In the genomic region with DNA sequence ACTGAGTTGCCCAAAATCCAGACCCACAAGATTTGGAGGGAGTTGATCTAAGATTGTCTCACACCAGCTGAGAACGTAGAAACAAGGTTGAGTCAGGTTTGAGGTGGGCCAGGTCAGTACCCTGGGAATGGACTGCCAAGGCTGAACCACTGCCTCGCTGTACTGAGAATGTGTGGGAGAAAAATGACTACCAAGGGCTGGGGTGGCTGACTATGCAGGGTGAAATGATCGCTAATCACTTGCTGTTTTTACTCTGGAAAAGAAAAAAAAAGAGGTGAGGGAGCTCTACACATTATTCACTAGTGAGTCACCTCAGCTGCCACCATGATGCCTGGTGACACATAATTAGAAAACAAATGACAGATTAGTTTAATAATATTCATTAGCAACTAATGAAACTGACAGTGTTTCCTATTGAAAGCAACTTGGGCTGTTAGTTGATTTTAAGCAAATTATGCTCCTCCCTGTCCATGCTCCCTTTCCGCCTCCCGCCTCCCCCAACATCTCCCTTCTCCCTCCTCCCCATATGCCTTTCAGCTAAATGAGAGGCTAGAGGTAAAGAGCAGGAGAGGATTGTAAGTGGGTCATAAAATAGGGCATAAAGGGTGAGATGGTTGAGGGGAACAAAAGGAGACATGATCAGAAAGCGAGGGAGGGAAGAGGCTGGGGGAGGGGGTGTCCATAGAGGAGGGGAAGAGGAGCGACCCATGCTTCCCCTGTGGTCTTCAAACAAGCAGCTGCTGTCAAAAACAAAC, we compare ENCODE assay signal across 8 mouse cellular contexts.
DNase-seq lines count a peak whose midpoint lies in the region; ATAC-seq and TF ChIP-seq lines count a peak whose summit lies in the region.
"Had no signal": no experiment of that assay in that cellular context is flagged by ENCODE, and none has a peak within 500 bp of the region (broad histone marks: within the 10 kb centered on the region; RNA-seq: fewer than 3 reads in every experiment).

No protein-coding gene starts in this region.

- TF ChIP-seq EP300 in liver, postnatal 0 days (IDR thresholded peaks at IDR 0.05; ENCODE audit: low read depth), result no peak

- H3K9ac ChIP-seq in liver, postnatal 0 days (replicated peaks), result no peak overlapping the region
- no peak overlapping the region for H3K9ac ChIP-seq in liver, embryonic 11.5 days (ENCODE audit: low read depth, low read length)

- H3K9me3 ChIP-seq in liver, postnatal 0 days (ENCODE audit: low read length), result no peaks in the 10 kb centered on the region
- no peaks in the 10 kb centered on the region for H3K9me3 ChIP-seq in liver, embryonic 11.5 days (ENCODE audit: control insufficient read depth, low read length)

- H3K27ac ChIP-seq in liver, postnatal 0 days (ENCODE audit: low read depth), result peak overlapping the region; percentile 69
- no peak overlapping the region for H3K27ac ChIP-seq in liver, embryonic 11.5 days (ENCODE audit: low read depth, low read length)

- ATAC-seq in liver, postnatal 0 days, result no peak
- ATAC-seq in liver, embryonic 11.5 days (replicated peaks; ENCODE audit: low FRiP score), result no peak
- ATAC-seq in granulocyte monocyte progenitor cell, adult 5-6 weeks (replicated peaks; ENCODE audit: poor library complexity, severe bottlenecking), result peak; percentile 46; the same call in 1 of the 2 replicates
- ATAC-seq: intestine, postnatal 0 days had no signal

- H3K4me3 ChIP-seq in liver, postnatal 0 days (ENCODE audit: low read depth, low read length), result no peak overlapping the region
- no peak overlapping the region for H3K4me3 ChIP-seq in liver, embryonic 11.5 days (ENCODE audit: low read depth, low read length)

- H3K36me3 ChIP-seq in liver, postnatal 0 days (replicated peaks; ENCODE audit: insufficient read depth, low read length), result no peaks in the 10 kb centered on the region
- H3K36me3 ChIP-seq in liver, embryonic 11.5 days (ENCODE audit: control insufficient read depth, insufficient read depth, low read length), result no peaks in the 10 kb centered on the region

- H3K4me1 ChIP-seq in liver, postnatal 0 days (ENCODE audit: insufficient read depth), result peaks cover 7% of the 10 kb centered on the region; the same call in 1 of the 2 replicates
- peaks cover 18% of the 10 kb centered on the region; the same call in 1 of the 2 replicates for H3K4me1 ChIP-seq in liver, embryonic 11.5 days (replicated peaks; ENCODE audit: control insufficient read depth, insufficient read depth, low read length)

- intact Hi-C loops in gastrocnemius, postnatal 36 days (cut with DNase I), result no loop called here

- 46% methylated on average over 7 of the region's 7 CpGs for WGBS in liver, postnatal 0 days (ENCODE audit: insufficient replicate concordance)
- WGBS in liver, embryonic 11.5 days, result 39% methylated on average over 7 of the region's 7 CpGs

- no peak for TF ChIP-seq CTCF in liver, postnatal 0 days (IDR thresholded peaks at IDR 0.05; ENCODE audit: low read depth)

- DNase-seq in liver, postnatal 0 days, result no peak
- no peak for DNase-seq in liver, embryonic 11.5 days (ENCODE audit: low spot score)
- DNase-seq in embryo, embryonic 9.5 days (ENCODE audit: extremely low spot score), result peak; percentile 20
- DNase-seq in neural tube, embryonic 10.5 days (ENCODE audit: extremely low spot score, low spot score), result peak; percentile 23
- no peak for DNase-seq in gastrocnemius, postnatal 36 days
- no peak for DNase-seq in urinary bladder, postnatal 25 days (ENCODE audit: low spot score)

- no peaks in the 10 kb centered on the region for H3K27me3 ChIP-seq in liver, postnatal 0 days (ENCODE audit: insufficient read depth, low read length)
- no peaks in the 10 kb centered on the region for H3K27me3 ChIP-seq in liver, embryonic 11.5 days (replicated peaks; ENCODE audit: control insufficient read depth, insufficient read depth, low read length)

- no peak overlapping the region for H3K4me2 ChIP-seq in liver, postnatal 0 days (ENCODE audit: low read depth, low read length)
- H3K4me2 ChIP-seq in liver, embryonic 11.5 days, result no peak overlapping the region

Comparison
In these comparisons a context has a peak if more than half of its experiments do, and no peak if none do; other contexts are left out.
1. DNase-seq: peak in embryo, embryonic 9.5 days (single experiment) and neural tube, embryonic 10.5 days (single experiment); none in liver, postnatal 0 days (single experiment), liver, embryonic 11.5 days (single experiment), gastrocnemius, postnatal 36 days (0 of 2) and urinary bladder, postnatal 25 days (single experiment).